Mouse (Mus musculus) erythroblast, embryonic 14.5 days (primary cell): ENCODE measurements around the gene Atg13.

Source experiments
- GATA1 ChIP-seq: IDR thresholded peaks from 2 replicates; pipeline ENCODE4 v1.6.1; 2012; ENCODE audit warnings: low read length, inconsistent platforms, mixed read lengths
- TAL1 ChIP-seq: IDR thresholded peaks from 3 replicates; pipeline ENCODE4 v1.6.1; 2012; ENCODE audit warnings: low read length, inconsistent platforms, mixed read lengths

- TF ChIP-seq GATA1 (no peak), TAL1 (no peak)
Observed at GRCm38 (mm10) chr2:91645354-91645753, 65.0 kb downstream of the Atg13 start.
